Mouse (Mus musculus) lung, postnatal 10 days (tissue): ENCODE measurements around the gene Ndufs1.
A peak's percentile ranks its signal among the peaks of the same experiment; 100 is the strongest.
"Not testable (repeated sequence)": the region's sequence is repeated elsewhere in the genome, so short reads cannot be mapped to it uniquely, and the experiment has no call there.

Experiments
- DNase-seq: peaks from one replicate; pipeline ENCODE4 v3.0.0; 2021

The Ndufs1 gene

GRCm38 (mm10) chr1:63182212-63182611, 5.6 kb upstream of the Ndufs1 start:
- peak; percentile 13 for DNase-seq

GRCm38 (mm10) chr1:63181480-63181879, 4.8 kb upstream of the Ndufs1 start:
- DNase-seq = no peak

GRCm38 (mm10) chr1:63181019-63181418, 4.4 kb upstream of the Ndufs1 start:
- peak; percentile 96 for DNase-seq

- not testable (repeated sequence) for DNase-seq
Observed at GRCm38 (mm10) chr1:63180575-63180974, 3.9 kb upstream of the Ndufs1 start.

- DNase-seq = no peak
Observed at GRCm38 (mm10) chr1:63180122-63180521, 3.5 kb upstream of the Ndufs1 start.

- DNase-seq = no peak
Observed at GRCm38 (mm10) chr1:63178308-63178707, 1.7 kb upstream of the Ndufs1 start.

GRCm38 (mm10) chr1:63176259-63176603, 402 bp downstream of the Ndufs1 start:
- no peak for DNase-seq

- DNase-seq = peak; percentile 11
Observed at GRCm38 (mm10) chr1:63175853-63176252, 780 bp downstream of the Ndufs1 start.

- DNase-seq = no peak
Observed at GRCm38 (mm10) chr1:63168638-63169037, 8.0 kb downstream of the Ndufs1 start.

GRCm38 (mm10) chr1:63140231-63140630, 36.4 kb downstream of the Ndufs1 start:
- DNase-seq = no peak

GRCm38 (mm10) chr1:63138586-63138985, 38.0 kb downstream of the Ndufs1 start:
- DNase-seq = not testable (repeated sequence)

GRCm38 (mm10) chr1:63137971-63138370, 38.7 kb downstream of the Ndufs1 start:
- DNase-seq = no peak

- DNase-seq = no peak
Observed at GRCm38 (mm10) chr1:63134530-63134929, 42.1 kb downstream of the Ndufs1 start.

GRCm38 (mm10) chr1:63131766-63132165, 44.9 kb downstream of the Ndufs1 start:
- DNase-seq = no peak

GRCm38 (mm10) chr1:63130883-63131282, 45.8 kb downstream of the Ndufs1 start:
- no peak for DNase-seq

GRCm38 (mm10) chr1:63129857-63130690, 46.6 kb downstream of the Ndufs1 start:
- DNase-seq = no peak

GRCm38 (mm10) chr1:63129273-63129672, 47.4 kb downstream of the Ndufs1 start:
- DNase-seq = no peak

- DNase-seq = no peak
Observed at GRCm38 (mm10) chr1:63126206-63126605, 50.4 kb downstream of the Ndufs1 start.

- DNase-seq = no peak
Observed at GRCm38 (mm10) chr1:63123823-63124450, 52.7 kb downstream of the Ndufs1 start.

GRCm38 (mm10) chr1:63122005-63122404, 54.6 kb downstream of the Ndufs1 start:
- no peak for DNase-seq

GRCm38 (mm10) chr1:63120382-63120781, 56.3 kb downstream of the Ndufs1 start:
- DNase-seq = no peak

- DNase-seq = no peak
Observed at GRCm38 (mm10) chr1:63119675-63120074, 57.0 kb downstream of the Ndufs1 start.

- DNase-seq = peak; percentile 12
Observed at GRCm38 (mm10) chr1:63115540-63115939, 61.1 kb downstream of the Ndufs1 start.

GRCm38 (mm10) chr1:63115096-63115495, 61.5 kb downstream of the Ndufs1 start:
- no peak for DNase-seq
